Mouse (Mus musculus) embryonic facial prominence, embryonic 14.5 days (tissue): ENCODE measurements around the gene Col4a3. TPM values are rescaled to one million over a fixed set of nuclear protein-coding genes. Genes with fewer than 3 reads are reported as not detected.

Experiments
- ATAC-seq: fragments of 200-750 bp; cut with Nextera tagmentation; 2 replicates; pipeline ENCODE4 v1.8.0; 2017; ENCODE audit warnings: low read depth, moderate number of reproducible peaks, moderate TSS enrichment
- DNase-seq: peaks from one replicate; pipeline ENCODE4 v3.0.0-alpha.2; 2015; ENCODE audit warnings: low spot score
- H3K27ac ChIP-seq: fragments of 300-500 bp; sonication (generic); replicated peaks from 2 replicates; pipeline ENCODE4 v1.5.1; 2014; ENCODE audit warnings: low read depth, mild to moderate bottlenecking, low read length, moderate library complexity
- H3K27me3 ChIP-seq: fragments of 300-500 bp; sonication (generic); replicated peaks from 2 replicates; pipeline ENCODE4 v1.6.1; 2014; ENCODE audit warnings: low read length; ENCODE audit not compliant: control insufficient read depth, insufficient read depth
- H3K36me3 ChIP-seq: fragments of 300-500 bp; sonication (generic); 2 replicates; pipeline ENCODE4 v1.6.1; 2014; ENCODE audit warnings: low read length, mixed read lengths; ENCODE audit not compliant: control insufficient read depth, insufficient read depth
- H3K4me1 ChIP-seq: fragments of 300-500 bp; sonication (generic); 2 replicates; pipeline ENCODE4 v1.6.1; 2014; ENCODE audit warnings: antibody characterized with exemption, low read length; ENCODE audit not compliant: control insufficient read depth, insufficient read depth
- H3K4me2 ChIP-seq: fragments of 300-500 bp; sonication (generic); 2 replicates; pipeline ENCODE4 v1.6.1; 2014; ENCODE audit warnings: low read depth, mild to moderate bottlenecking, low read length, moderate library complexity, mixed read lengths
- H3K4me3 ChIP-seq: fragments of 300-500 bp; sonication (generic); 2 replicates; pipeline ENCODE4 v1.5.1; 2014; ENCODE audit warnings: low read depth, mild to moderate bottlenecking, low read length
- H3K9ac ChIP-seq: fragments of 300-500 bp; sonication (generic); 2 replicates; pipeline ENCODE4 v1.6.1; 2014; ENCODE audit warnings: low read depth, mild to moderate bottlenecking, low read length, moderate library complexity, mixed read lengths
- H3K9me3 ChIP-seq: fragments of 300-500 bp; sonication (generic); 2 replicates; pipeline ENCODE4 v1.6.1; 2016; ENCODE audit warnings: low read length; ENCODE audit not compliant: control insufficient read depth
- WGBS: fragments of 180-500 bp; shearing (Covaris S2); extraction: QIAGEN DNeasy Blood & Tissue Kit; methylation state at CpG from one replicate; pipeline ENCODE4 v1.1.7; 2014; 5-methylcytosine and 5-hydroxymethylcytosine counted together
- polyA plus RNA-seq: library from polyadenylated mRNA; unstranded; fragments of >200 nt; fragmentation: Nextera tagmentation; extraction: Ambion mirVana; gene quantifications from 2 replicates; pipeline ENCODE4 v1.2.1, GENCODE M21; 2014

The Col4a3 gene
- polyA plus RNA-seq, 1 experiment from 2014 or later, result 0.24 TPM

DNA sequence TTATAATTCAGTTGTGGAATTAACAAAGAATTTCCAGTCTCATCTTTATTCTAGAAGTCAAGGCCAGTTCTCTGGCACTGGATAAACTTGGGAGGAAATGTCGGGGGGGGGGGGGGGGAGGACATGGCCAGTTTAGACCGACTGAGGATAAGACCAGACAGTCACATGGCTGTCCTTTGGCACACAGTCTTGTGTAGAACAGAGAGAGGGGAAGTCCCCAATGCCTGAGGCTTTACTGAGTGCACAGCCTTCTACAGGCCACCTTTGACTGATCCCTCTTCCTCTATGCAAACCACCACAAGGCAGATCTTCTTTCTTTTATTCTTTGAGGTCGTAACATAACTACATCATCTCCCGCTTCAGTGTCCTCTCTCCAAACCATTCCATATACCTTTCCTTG lies 49.6 kb downstream of the Col4a3 start:
- Histone ChIP-seq H3K4me2 (no peak overlapping the region), H3K27me3 (no peaks in the 10 kb centered on the region), H3K27ac (no peak overlapping the region), H3K9ac (no peak overlapping the region), H3K4me1 (no peaks in the 10 kb centered on the region), H3K36me3 (no peaks in the 10 kb centered on the region), H3K4me3 (no peak overlapping the region), H3K9me3 (no peaks in the 10 kb centered on the region)
- DNase-seq (no peak), ATAC-seq (no peak)
- 73% methylated on average over 3 of the region's 4 CpGs for WGBS

DNA sequence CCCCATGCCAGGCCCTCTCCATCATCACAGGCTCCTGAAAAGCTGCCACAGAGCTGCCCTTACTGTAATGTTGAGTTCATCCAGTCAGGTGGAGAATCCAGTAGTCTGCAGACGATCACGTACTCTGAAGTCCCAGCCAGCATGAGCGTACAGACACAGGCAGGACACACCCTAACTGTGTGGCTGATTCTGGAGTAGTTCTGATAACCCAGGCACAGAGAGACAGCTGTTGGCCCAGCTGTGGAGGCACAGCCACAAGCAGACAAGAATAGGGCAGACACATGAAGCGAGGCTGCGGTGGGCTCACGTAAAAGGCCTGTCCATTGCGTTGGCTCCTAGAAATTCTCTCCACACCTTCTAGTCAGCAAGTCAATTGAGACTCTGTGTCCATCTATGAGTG lies 50.7 kb downstream of the Col4a3 start:
- Histone ChIP-seq H3K9me3 (no peaks in the 10 kb centered on the region), H3K4me1 (no peaks in the 10 kb centered on the region), H3K36me3 (no peaks in the 10 kb centered on the region), H3K9ac (no peak overlapping the region), H3K27ac (no peak overlapping the region), H3K4me2 (no peak overlapping the region), H3K27me3 (no peaks in the 10 kb centered on the region), H3K4me3 (no peak overlapping the region)
- ATAC-seq (no peak), DNase-seq (no peak)
- 92% methylated on average over 7 of the region's 7 CpGs for WGBS

DNA sequence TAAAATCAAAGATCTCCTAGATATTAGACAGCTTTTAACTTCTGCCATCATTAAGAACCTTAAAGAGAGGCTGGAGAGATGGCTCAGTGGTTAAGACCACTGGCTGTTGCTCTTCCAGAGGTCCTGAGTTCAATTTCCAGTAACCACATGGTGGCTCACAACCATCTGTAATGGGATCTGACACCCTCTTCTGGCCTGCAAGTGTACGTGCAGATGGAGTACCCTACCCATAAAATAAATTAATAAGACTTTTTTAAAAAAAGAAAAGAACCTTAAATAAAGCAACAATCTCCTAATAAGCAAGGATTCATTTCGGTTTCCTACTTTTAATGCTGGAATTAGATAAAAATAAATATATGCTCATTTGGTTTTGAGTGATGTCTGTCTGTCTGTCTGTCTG lies 51.7 kb downstream of the Col4a3 start:
- H3K36me3 ChIP-seq, result no peaks in the 10 kb centered on the region
- H3K9ac ChIP-seq, result no peak overlapping the region
- H3K4me1 ChIP-seq, result no peaks in the 10 kb centered on the region
- no peak overlapping the region for H3K4me3 ChIP-seq
- no peak overlapping the region for H3K27ac ChIP-seq
- H3K27me3 ChIP-seq, result no peaks in the 10 kb centered on the region
- DNase-seq (no peak), ATAC-seq (no peak)
- no peaks in the 10 kb centered on the region for H3K9me3 ChIP-seq
- 81% methylated on average over 2 of the region's 2 CpGs for WGBS
- no peak overlapping the region for H3K4me2 ChIP-seq

DNA sequence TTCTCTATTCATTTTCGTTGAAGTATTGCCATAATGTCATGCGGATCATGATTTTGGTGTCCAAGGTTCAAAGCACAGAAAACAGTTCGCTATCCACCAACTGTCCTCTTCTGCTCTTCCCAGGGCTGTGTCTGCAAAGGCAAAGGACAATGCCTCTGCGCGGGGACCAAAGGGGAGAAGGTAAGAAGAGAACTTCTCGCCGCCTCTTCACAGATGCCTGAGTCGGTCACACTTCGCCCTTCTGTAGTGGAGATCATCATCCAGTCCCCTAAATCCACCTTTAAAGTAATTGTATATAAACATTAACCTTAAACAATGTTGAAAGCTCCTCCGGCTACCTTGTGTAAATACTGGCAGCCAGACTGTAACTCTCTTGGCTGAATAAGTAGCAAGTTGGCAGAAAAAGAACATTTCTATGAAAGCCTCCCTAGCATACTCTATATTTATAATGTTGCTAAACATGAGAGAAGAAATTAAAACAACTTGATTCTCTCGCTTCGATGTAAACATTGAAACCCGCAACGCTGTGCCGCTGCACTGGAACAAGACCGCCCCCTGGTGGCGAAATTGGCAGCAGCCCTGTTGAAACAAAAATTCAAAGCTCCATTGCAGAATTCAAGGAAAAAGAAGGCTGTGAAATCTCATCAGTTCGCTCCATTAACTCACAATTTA lies 54.7 kb downstream of the Col4a3 start:
- DNase-seq (peak; percentile 73), ATAC-seq (no peak)
- H3K4me2 ChIP-seq, result peak overlapping the region; percentile 54
- H3K9me3 ChIP-seq, result no peaks in the 10 kb centered on the region
- no peak overlapping the region for H3K9ac ChIP-seq
- no peak overlapping the region for H3K27ac ChIP-seq
- no peaks in the 10 kb centered on the region for H3K4me1 ChIP-seq
- H3K4me3 ChIP-seq, result peak overlapping the region; percentile 28
- H3K36me3 ChIP-seq, result no peaks in the 10 kb centered on the region
- WGBS, result 31% methylated on average over 18 of the region's 18 CpGs
- no peaks in the 10 kb centered on the region for H3K27me3 ChIP-seq

DNA sequence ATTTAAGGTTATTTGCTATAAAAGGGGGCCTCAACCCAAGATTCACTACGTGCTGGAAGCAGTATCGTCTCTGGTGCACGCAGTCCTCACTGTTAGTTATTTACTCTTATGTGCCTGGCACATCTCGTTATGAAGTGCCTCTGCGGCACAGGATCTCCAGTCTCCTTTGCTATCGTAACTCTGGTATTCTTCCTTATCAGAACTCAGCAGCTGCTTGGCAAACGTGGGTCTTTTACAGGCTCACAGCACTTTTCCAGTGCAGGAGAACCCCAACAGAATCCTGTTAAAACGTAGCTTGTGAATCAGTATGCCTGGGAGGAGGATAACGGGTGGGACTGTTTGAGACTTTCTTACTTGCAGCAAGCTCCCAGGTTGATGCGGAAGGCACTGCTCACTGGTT lies 61.3 kb downstream of the Col4a3 start:
- DNase-seq, result no peak
- Histone ChIP-seq H3K9ac (no peak overlapping the region), H3K9me3 (no peaks in the 10 kb centered on the region), H3K4me2 (no peak overlapping the region), H3K27me3 (no peaks in the 10 kb centered on the region), H3K36me3 (no peaks in the 10 kb centered on the region), H3K27ac (no peak overlapping the region), H3K4me3 (no peak overlapping the region), H3K4me1 (no peaks in the 10 kb centered on the region)
- ATAC-seq, result no peak
- WGBS, result 64% methylated on average over 10 of the region's 10 CpGs

DNA sequence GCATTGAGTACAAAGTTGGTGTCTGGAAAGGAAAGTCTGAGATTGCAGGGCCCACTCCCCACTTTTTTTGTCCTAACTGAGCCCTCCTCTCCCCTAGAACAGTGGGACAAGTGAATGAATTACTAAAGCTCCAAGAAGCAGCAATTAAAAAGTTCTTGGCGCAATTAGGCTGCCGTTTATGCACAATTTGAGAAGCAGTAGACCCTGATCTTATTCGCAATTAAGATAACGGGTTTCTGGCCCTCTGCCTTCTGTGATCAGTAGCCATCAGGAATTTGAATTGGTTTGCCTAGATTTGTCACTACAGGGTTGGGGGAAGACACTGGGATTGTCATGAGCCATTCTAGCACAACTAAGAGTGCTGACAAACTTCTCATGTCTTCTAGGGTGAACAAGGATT lies 64.1 kb downstream of the Col4a3 start:
- Histone ChIP-seq H3K36me3 (no peaks in the 10 kb centered on the region), H3K27me3 (no peaks in the 10 kb centered on the region), H3K4me3 (no peak overlapping the region), H3K4me1 (no peaks in the 10 kb centered on the region), H3K27ac (no peak overlapping the region), H3K4me2 (no peak overlapping the region), H3K9me3 (no peaks in the 10 kb centered on the region), H3K9ac (no peak overlapping the region)
- WGBS, result 85% methylated on average over 4 of the region's 4 CpGs
- ATAC-seq (no peak), DNase-seq (no peak)

DNA sequence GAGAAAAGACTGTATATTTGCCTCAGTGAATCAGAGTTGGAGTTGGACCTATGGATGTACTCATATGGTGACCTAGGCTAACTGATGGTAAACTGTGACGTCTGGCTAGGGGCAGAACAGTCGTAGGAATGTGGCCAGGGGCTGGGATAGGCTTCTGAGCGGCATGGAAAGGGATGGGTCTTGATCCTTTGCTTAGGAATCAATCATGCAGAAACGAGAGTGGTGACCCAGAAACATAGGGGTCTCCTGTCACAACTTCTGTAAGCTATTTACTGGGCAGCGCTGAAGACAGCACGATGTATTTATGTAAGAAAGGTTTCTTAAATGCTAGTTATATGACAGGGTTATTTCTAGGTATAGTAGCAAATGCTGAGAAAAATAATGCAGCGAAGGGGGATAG lies 67.3 kb downstream of the Col4a3 start:
- H3K9me3 ChIP-seq, result no peaks in the 10 kb centered on the region
- H3K36me3 ChIP-seq, result no peaks in the 10 kb centered on the region
- DNase-seq, result no peak
- no peaks in the 10 kb centered on the region for H3K4me1 ChIP-seq
- H3K27ac ChIP-seq, result no peak overlapping the region
- no peaks in the 10 kb centered on the region for H3K27me3 ChIP-seq
- WGBS, result 48% methylated on average over 7 of the region's 7 CpGs
- H3K4me2 ChIP-seq, result no peak overlapping the region
- no peak for ATAC-seq
- H3K4me3 ChIP-seq, result no peak overlapping the region
- H3K9ac ChIP-seq, result no peak overlapping the region

DNA sequence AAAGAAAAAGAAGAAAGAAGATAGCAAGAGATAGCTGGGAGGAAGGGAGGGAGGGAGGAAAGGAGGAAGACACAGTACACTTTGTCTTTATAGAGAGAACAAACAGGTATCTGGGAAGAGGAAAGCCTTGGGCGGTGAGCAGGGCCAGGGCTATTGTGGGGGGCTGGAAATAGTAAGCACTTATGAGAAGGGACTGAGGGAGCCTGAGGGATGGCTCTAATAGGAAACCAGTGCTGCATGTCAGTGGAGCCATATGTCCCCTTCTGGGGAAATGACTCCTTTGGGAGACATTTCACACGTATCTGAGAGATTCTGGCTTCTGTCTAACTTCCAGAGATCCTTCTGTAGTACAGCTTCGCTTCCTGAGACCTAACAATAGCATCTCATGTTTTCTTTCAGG lies 69.7 kb downstream of the Col4a3 start:
- no peak for ATAC-seq
- no peak overlapping the region for H3K27ac ChIP-seq
- DNase-seq, result no peak
- H3K4me3 ChIP-seq, result no peak overlapping the region
- no peaks in the 10 kb centered on the region for H3K4me1 ChIP-seq
- no peak overlapping the region for H3K9ac ChIP-seq
- no peaks in the 10 kb centered on the region for H3K36me3 ChIP-seq
- no peaks in the 10 kb centered on the region for H3K9me3 ChIP-seq
- 52% methylated on average over 3 of the region's 3 CpGs for WGBS
- no peak overlapping the region for H3K4me2 ChIP-seq
- no peaks in the 10 kb centered on the region for H3K27me3 ChIP-seq

DNA sequence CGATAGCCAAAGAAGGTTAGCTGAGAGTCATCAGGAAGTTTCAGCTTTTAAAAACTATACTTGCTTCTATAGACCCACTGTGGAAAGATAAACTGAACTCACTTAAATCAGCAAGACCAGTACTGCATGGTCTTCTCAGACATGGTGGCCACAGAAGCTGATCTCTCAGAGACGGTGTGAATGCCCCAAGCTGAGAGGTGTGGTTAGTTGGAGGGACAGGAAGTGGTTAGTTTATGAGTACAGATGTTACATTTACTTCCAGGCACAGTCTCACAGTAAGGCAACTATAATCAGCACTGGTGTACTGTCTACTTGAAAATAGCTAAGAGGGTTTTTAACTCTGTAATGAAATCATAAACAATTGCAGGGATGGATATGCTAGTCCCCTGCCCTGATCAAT lies 75.5 kb downstream of the Col4a3 start:
- H3K4me1 ChIP-seq, result no peaks in the 10 kb centered on the region
- ATAC-seq, result no peak
- H3K4me3 ChIP-seq, result no peak overlapping the region
- WGBS, result 78% methylated on average over 2 of the region's 2 CpGs
- no peaks in the 10 kb centered on the region for H3K36me3 ChIP-seq
- H3K4me2 ChIP-seq, result no peak overlapping the region
- DNase-seq, result no peak
- H3K9me3 ChIP-seq, result no peaks in the 10 kb centered on the region
- no peak overlapping the region for H3K27ac ChIP-seq
- no peaks in the 10 kb centered on the region for H3K27me3 ChIP-seq
- no peak overlapping the region for H3K9ac ChIP-seq
